Mouse (Mus musculus) stomach, embryonic 15.5 days (tissue): ENCODE results near the gene Mccc1. TPM values are rescaled to one million over a fixed set of nuclear protein-coding genes. Genes with fewer than 3 reads are reported as not detected.
A peak's percentile ranks its signal among the peaks of the same experiment; 100 is the strongest.

Experiments used
- ATAC-seq: fragments of 200-750 bp; cut with Nextera tagmentation; 2 replicates; pipeline ENCODE4 v1.8.0; 2017; ENCODE audit warnings: low read depth, moderate number of reproducible peaks, moderate TSS enrichment; ENCODE audit not compliant: insufficient read depth, low FRiP score
- H3K27ac ChIP-seq: fragments of 300-500 bp; sonication (generic); 2 replicates; pipeline ENCODE4 v1.5.1; 2015; ENCODE audit warnings: mild to moderate bottlenecking, inconsistent platforms
- H3K27me3 ChIP-seq: fragments of 300-500 bp; sonication (generic); replicated peaks from 2 replicates; pipeline ENCODE4 v1.6.1; 2015; ENCODE audit warnings: inconsistent platforms
- H3K36me3 ChIP-seq: fragments of 300-500 bp; sonication (generic); 2 replicates; pipeline ENCODE4 v1.6.1; 2015; ENCODE audit warnings: inconsistent platforms
- H3K4me1 ChIP-seq: fragments of 300-500 bp; sonication (generic); 2 replicates; pipeline ENCODE4 v1.6.1; 2015; ENCODE audit warnings: inconsistent platforms
- H3K4me2 ChIP-seq: fragments of 300-500 bp; sonication (generic); 2 replicates; pipeline ENCODE4 v1.6.1; 2015; ENCODE audit warnings: mild to moderate bottlenecking, inconsistent platforms
- H3K4me3 ChIP-seq: fragments of 300-500 bp; sonication (generic); replicated peaks from 2 replicates; pipeline ENCODE4 v1.5.1; 2015; ENCODE audit warnings: inconsistent platforms
- H3K9ac ChIP-seq: fragments of 300-500 bp; sonication (generic); 2 replicates; pipeline ENCODE4 v1.6.1; 2015; ENCODE audit warnings: inconsistent platforms
- H3K9me3 ChIP-seq: fragments of 300-500 bp; sonication (generic); 2 replicates; pipeline ENCODE4 v1.6.1; 2016; ENCODE audit warnings: inconsistent platforms
- whole genome bisulfite sequencing: fragments of 180-500 bp; shearing (Covaris S2); methylation state at CpG from one replicate; pipeline ENCODE4 v1.1.7; 2015; 5-methylcytosine and 5-hydroxymethylcytosine counted together
- polyA plus RNA-seq: library from polyadenylated mRNA; unstranded; fragments of >200 nt; fragmentation: Nextera tagmentation; extraction: Ambion mirVana; gene quantifications from 2 replicates; pipeline ENCODE4 v1.2.1, GENCODE M21; 2015

Mccc1 gene
- polyA plus RNA-seq, 1 experiment from 2014 or later, result 32.6 TPM

GRCm38 (mm10) chr3:35931896-35932727 lies 68.4 kb downstream of the Mccc1 start:
- peak overlapping the region; percentile 95 for H3K27ac ChIP-seq
- under 1% methylated on average over 61 of the region's 65 CpGs for WGBS
- H3K4me1 ChIP-seq, result peaks cover 21% of the 10 kb centered on the region; the same call in 1 of the 2 replicates
- H3K4me2 ChIP-seq, result peak overlapping the region; percentile 80
- H3K36me3 ChIP-seq, result no peaks in the 10 kb centered on the region
- no peaks in the 10 kb centered on the region for H3K27me3 ChIP-seq
- H3K9me3 ChIP-seq, result no peaks in the 10 kb centered on the region
- H3K9ac ChIP-seq, result peak overlapping the region; percentile 99
- H3K4me3 ChIP-seq, result peak overlapping the region; percentile 94
- peak; percentile 76 for ATAC-seq

GRCm38 (mm10) chr3:35931359-35931758 lies 69.1 kb downstream of the Mccc1 start:
- Histone ChIP-seq H3K9ac (peak overlapping the region; percentile 99; the same call in 1 of the 2 replicates), H3K4me2 (peak overlapping the region; percentile 80), H3K27ac (peak overlapping the region; percentile 95; the same call in 1 of the 2 replicates), H3K9me3 (no peaks in the 10 kb centered on the region), H3K4me1 (peaks cover 21% of the 10 kb centered on the region; the same call in 1 of the 2 replicates), H3K27me3 (no peaks in the 10 kb centered on the region), H3K4me3 (peak overlapping the region; percentile 94), H3K36me3 (no peaks in the 10 kb centered on the region)
- no peak for ATAC-seq
- 19% methylated on average over 7 of the region's 7 CpGs for WGBS

- no peak for ATAC-seq
- Histone ChIP-seq H3K36me3 (no peaks in the 10 kb centered on the region), H3K4me2 (no peak overlapping the region), H3K27ac (no peak overlapping the region), H3K9me3 (no peaks in the 10 kb centered on the region), H3K4me1 (peaks cover 26% of the 10 kb centered on the region; the same call in 1 of the 2 replicates), H3K9ac (no peak overlapping the region), H3K27me3 (no peaks in the 10 kb centered on the region), H3K4me3 (no peak overlapping the region)
- 17% methylated on average over 8 of the region's 8 CpGs for WGBS
Observed at GRCm38 (mm10) chr3:35929831-35930230, 70.6 kb downstream of the Mccc1 start.

- Histone ChIP-seq H3K4me2 (no peak overlapping the region), H3K27me3 (no peaks in the 10 kb centered on the region), H3K36me3 (no peaks in the 10 kb centered on the region), H3K9me3 (no peaks in the 10 kb centered on the region), H3K9ac (no peak overlapping the region), H3K4me3 (no peak overlapping the region), H3K27ac (no peak overlapping the region), H3K4me1 (peaks cover 26% of the 10 kb centered on the region; the same call in 1 of the 2 replicates)
- 62% methylated on average over 3 of the region's 3 CpGs for WGBS
- no peak for ATAC-seq
Observed at GRCm38 (mm10) chr3:35929406-35929805, 71.1 kb downstream of the Mccc1 start.

GRCm38 (mm10) chr3:35925852-35926251 lies 74.6 kb downstream of the Mccc1 start:
- Histone ChIP-seq H3K4me3 (no peak overlapping the region), H3K9me3 (no peaks in the 10 kb centered on the region), H3K9ac (no peak overlapping the region), H3K4me1 (peaks cover 11% of the 10 kb centered on the region; the same call in 1 of the 2 replicates), H3K27me3 (no peaks in the 10 kb centered on the region), H3K4me2 (no peak overlapping the region), H3K27ac (no peak overlapping the region), H3K36me3 (no peaks in the 10 kb centered on the region)
- WGBS, result 60% methylated on average over 2 of the region's 2 CpGs
- no peak for ATAC-seq

- Histone ChIP-seq H3K27me3 (no peaks in the 10 kb centered on the region), H3K9me3 (no peaks in the 10 kb centered on the region), H3K4me2 (no peak overlapping the region), H3K9ac (no peak overlapping the region), H3K4me1 (peaks cover 5% of the 10 kb centered on the region; the same call in 1 of the 2 replicates), H3K36me3 (no peaks in the 10 kb centered on the region), H3K4me3 (no peak overlapping the region), H3K27ac (no peak overlapping the region)
- ATAC-seq, result peak; percentile 61; the same call in 1 of the 2 replicates
- 74% methylated on average over 3 of the region's 3 CpGs for WGBS
Observed at GRCm38 (mm10) chr3:35924007-35924406, 76.5 kb downstream of the Mccc1 start.

GRCm38 (mm10) chr3:35923495-35923894 lies 77.0 kb downstream of the Mccc1 start:
- H3K4me3 ChIP-seq, result no peak overlapping the region
- 46% methylated on average over 7 of the region's 7 CpGs for WGBS
- no peaks in the 10 kb centered on the region for H3K36me3 ChIP-seq
- no peaks in the 10 kb centered on the region for H3K9me3 ChIP-seq
- H3K4me2 ChIP-seq, result no peak overlapping the region
- no peak overlapping the region for H3K9ac ChIP-seq
- peaks cover 5% of the 10 kb centered on the region; the same call in 1 of the 2 replicates for H3K4me1 ChIP-seq
- no peaks in the 10 kb centered on the region for H3K27me3 ChIP-seq
- no peak overlapping the region for H3K27ac ChIP-seq
- peak; percentile 97 for ATAC-seq

GRCm38 (mm10) chr3:35922522-35922921 lies 78.0 kb downstream of the Mccc1 start:
- Histone ChIP-seq H3K4me1 (peaks cover 5% of the 10 kb centered on the region; the same call in 1 of the 2 replicates), H3K27ac (no peak overlapping the region), H3K9ac (no peak overlapping the region), H3K27me3 (no peaks in the 10 kb centered on the region), H3K36me3 (no peaks in the 10 kb centered on the region), H3K4me3 (no peak overlapping the region), H3K4me2 (no peak overlapping the region), H3K9me3 (no peaks in the 10 kb centered on the region)
- WGBS, result 63% methylated on average over 4 of the region's 4 CpGs
- no peak for ATAC-seq

GRCm38 (mm10) chr3:35918229-35918628 lies 82.2 kb downstream of the Mccc1 start:
- WGBS, result 75% methylated on average over 3 of the region's 3 CpGs
- Histone ChIP-seq H3K4me1 (no peaks in the 10 kb centered on the region; the same call in 1 of the 2 replicates), H3K36me3 (peaks cover 14% of the 10 kb centered on the region; the same call in 1 of the 2 replicates), H3K27ac (no peak overlapping the region), H3K27me3 (no peaks in the 10 kb centered on the region), H3K4me3 (no peak overlapping the region), H3K9ac (no peak overlapping the region), H3K4me2 (no peak overlapping the region), H3K9me3 (no peaks in the 10 kb centered on the region)
- no peak for ATAC-seq

Other genes starting within 250 kb of the Mccc1 start
- 51.3 and 53.3 TPM in 2 replicates for gene Atp11b, start 246.6 kb downstream of the Mccc1 start, polyA plus RNA-seq
- 93.3 and 104 TPM in 2 replicates for gene Dcun1d1, start 63.2 kb downstream of the Mccc1 start, polyA plus RNA-seq
- not detected in 2 replicates for gene Ccdc144b, start 52.9 kb upstream of the Mccc1 start, polyA plus RNA-seq
- 69.3 and 75.8 TPM in 2 replicates for gene Acad9, start 65.3 kb upstream of the Mccc1 start, polyA plus RNA-seq
- gene D3Ertd254e, start 150.3 kb upstream of the Mccc1 start, polyA plus RNA-seq, result 5.9 and 7.9 TPM in 2 replicates
- 0.12 TPM in 1 of 2 replicates, not detected in the other for gene Qrfpr, start 221.6 kb upstream of the Mccc1 start, polyA plus RNA-seq